Mouse (Mus musculus) cortical plate, adult 2 months (tissue): ENCODE measurements around the gene Kansl3.

ENCODE experiments used
- CTCF ChIP-seq: fragments of 200-500 bp; IDR thresholded peaks from 2 replicates; pipeline ENCODE4 v1.5.1; 2011; ENCODE audit warnings: mild to moderate bottlenecking, control low read depth, low read length; ENCODE audit not compliant: insufficient read depth; ENCODE audit errors: extremely low read depth
- POLR2A ChIP-seq: fragments of 200-500 bp; IDR thresholded peaks from 2 replicates; pipeline ENCODE4 v1.6.1; 2011; ENCODE audit warnings: mild to moderate bottlenecking, low read length, control low read depth; ENCODE audit not compliant: insufficient read depth; ENCODE audit errors: extremely low read depth

DNA sequence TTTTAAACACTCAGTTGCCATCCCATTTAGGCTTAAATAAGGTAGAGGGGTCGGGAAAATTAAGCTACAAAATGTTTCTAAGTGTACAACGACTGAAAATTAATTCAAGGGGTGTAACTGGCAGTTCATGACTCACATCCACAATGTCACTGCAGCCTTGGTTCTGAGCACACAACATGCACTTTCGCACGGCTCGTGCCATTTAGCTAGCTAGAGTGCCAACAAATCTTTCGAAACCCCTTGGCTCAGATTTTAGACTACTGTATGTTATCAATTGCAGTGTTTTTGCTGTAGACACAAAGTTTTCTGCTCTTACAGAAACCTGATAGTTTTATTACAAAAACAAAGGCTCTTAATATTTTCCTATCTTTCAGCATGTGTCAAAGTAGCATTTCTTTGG lies 1.9 kb upstream of the Kansl3 start:
- no peak for TF ChIP-seq CTCF
- TF ChIP-seq POLR2A = no peak
